Mouse (Mus musculus) spleen, adult 2 months (tissue): Measurements from ENCODE around the gene Rps3. TPM values are rescaled to one million over a fixed set of nuclear protein-coding genes. Genes with fewer than 3 reads are reported as not detected.

Source experiments
- DNase-seq, 2 experiments: peaks; one replicate each; pipeline versions ENCODE4 v3.0.0 to v3.0.0-alpha.2; 2012 to 2021; ENCODE audit warnings: low spot score in 2 of 2, low read depth in 1 of 2
- H3K27ac ChIP-seq: fragments of 200-500 bp; 2 replicates; pipeline ENCODE4 v1.5.1; 2012; ENCODE audit warnings: low read length, inconsistent platforms; ENCODE audit not compliant: insufficient read depth
- H3K27me3 ChIP-seq: fragments of 200-500 bp; 2 replicates; pipeline ENCODE4 v1.6.1; 2012; ENCODE audit warnings: mild to moderate bottlenecking, moderate library complexity, low read length, inconsistent platforms; ENCODE audit not compliant: control insufficient read depth, insufficient read depth
- H3K36me3 ChIP-seq: fragments of 200-500 bp; 2 replicates; pipeline ENCODE4 v1.6.1; 2012; ENCODE audit warnings: mild to moderate bottlenecking, low read length, inconsistent platforms; ENCODE audit not compliant: control insufficient read depth, insufficient read depth
- H3K4me1 ChIP-seq: fragments of 200-500 bp; 2 replicates; pipeline ENCODE4 v1.6.1; 2011; ENCODE audit warnings: inconsistent platforms; ENCODE audit not compliant: control insufficient read depth, insufficient read depth, insufficient read length
- H3K4me3 ChIP-seq: fragments of 200-500 bp; 2 replicates; pipeline ENCODE4 v1.5.1; 2011; ENCODE audit warnings: mild to moderate bottlenecking, inconsistent platforms; ENCODE audit not compliant: insufficient read depth, insufficient read length; ENCODE audit errors: extremely low read depth
- CTCF ChIP-seq: fragments of 200-500 bp; IDR thresholded peaks from 2 replicates; pipeline ENCODE4 v1.5.1; 2011; ENCODE audit warnings: mild to moderate bottlenecking, inconsistent platforms; ENCODE audit not compliant: insufficient read depth, insufficient read length, insufficient replicate concordance; ENCODE audit errors: extremely low read depth
- POLR2A ChIP-seq: fragments of 200-500 bp; IDR thresholded peaks from 2 replicates; pipeline ENCODE4 v1.6.1; 2011; ENCODE audit warnings: low read depth, low read length, inconsistent platforms
- WGBS: fragments of 180-500 bp; shearing (Covaris S2); methylation state at CpG from one replicate; pipeline ENCODE4 v1.1.7; 2018; 5-methylcytosine and 5-hydroxymethylcytosine counted together
- polyA plus RNA-seq: library from polyadenylated mRNA; depleted of rRNA; stranded (reverse); fragments of >200 nt; gene quantifications from 2 replicates; pipeline ENCODE4 v1.2.3, GENCODE M21; 2012

The Rps3 gene
- polyA plus RNA-seq, 1 experiment = 363 TPM

DNA sequence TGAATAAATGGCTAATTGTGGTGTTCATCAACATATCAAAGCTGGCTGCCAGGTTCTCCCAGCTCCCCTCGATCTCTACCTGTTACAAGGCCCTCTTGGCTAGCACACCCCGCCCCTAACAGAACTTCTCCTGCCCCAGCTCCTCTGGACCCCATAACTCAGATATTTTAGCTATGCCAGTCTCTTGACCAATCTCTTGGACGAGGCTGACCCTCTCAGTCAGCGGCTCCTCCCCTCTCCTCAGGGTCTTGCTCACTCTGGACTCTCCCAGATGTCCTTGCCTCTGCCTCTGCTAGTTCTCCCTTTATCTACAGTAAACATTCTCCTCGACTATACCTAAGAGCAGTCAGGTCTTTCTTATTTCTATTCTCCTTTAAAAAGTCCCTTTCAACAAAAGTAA, 17.1 kb upstream of the Rps3 start:
- Histone ChIP-seq H3K4me1 (no peaks in the 10 kb centered on the region), H3K36me3 (no peaks in the 10 kb centered on the region), H3K27me3 (no peaks in the 10 kb centered on the region), H3K27ac (peak overlapping the region; percentile 27; the same call in 1 of the 2 replicates), H3K4me3 (no peak overlapping the region)
- no peak for TF ChIP-seq POLR2A
- TF ChIP-seq CTCF = no peak
- no peak for DNase-seq
- WGBS = 72% methylated on average over 5 of the region's 5 CpGs

DNA sequence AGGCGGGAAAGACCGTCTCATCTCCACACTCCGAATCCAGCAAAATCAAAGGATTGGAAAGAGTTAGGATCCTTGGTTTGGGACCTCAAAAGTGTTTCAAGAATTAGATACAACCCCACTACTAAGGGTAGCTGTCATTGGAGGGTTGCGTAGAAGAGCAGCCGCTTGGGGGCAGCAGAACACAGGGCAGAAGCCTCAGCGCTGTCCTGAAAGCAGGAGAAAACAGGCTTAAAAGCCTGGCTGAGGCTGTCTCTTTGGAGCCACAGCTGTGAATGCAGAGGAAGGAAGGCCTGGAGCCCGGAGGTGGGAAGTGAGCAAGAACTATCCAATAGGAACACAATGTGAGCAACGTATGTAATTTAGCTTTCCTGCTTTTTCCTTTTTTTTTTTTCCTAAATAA, 16.7 kb upstream of the Rps3 start:
- peak; percentile 29 to 73 for DNase-seq
- TF ChIP-seq CTCF = peak; percentile 97
- no peak for TF ChIP-seq POLR2A
- no peaks in the 10 kb centered on the region for H3K4me1 ChIP-seq
- H3K27ac ChIP-seq = no peak overlapping the region
- no peak overlapping the region for H3K4me3 ChIP-seq
- no peaks in the 10 kb centered on the region for H3K27me3 ChIP-seq
- 9% methylated on average over 8 of the region's 8 CpGs for WGBS
- no peaks in the 10 kb centered on the region for H3K36me3 ChIP-seq

DNA sequence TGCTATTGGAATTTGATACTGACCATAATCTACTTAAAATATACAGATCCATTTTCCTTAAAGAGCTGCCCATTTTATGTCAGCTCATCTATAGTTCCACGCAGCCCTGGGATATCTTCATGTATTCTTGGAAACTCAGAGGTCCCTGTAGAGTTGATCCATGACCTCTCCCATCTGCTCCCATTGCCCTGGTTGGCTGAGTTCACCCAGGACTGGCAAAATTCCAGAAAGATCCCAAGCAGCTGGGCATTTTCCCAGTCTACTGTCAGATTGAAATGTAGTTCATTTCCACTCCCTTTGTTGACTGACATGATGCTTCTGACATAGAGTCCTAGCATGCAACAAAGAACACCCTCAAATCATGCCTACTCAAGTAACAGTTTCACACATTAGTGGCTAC, 15.6 kb upstream of the Rps3 start:
- no peaks in the 10 kb centered on the region for H3K36me3 ChIP-seq
- no peaks in the 10 kb centered on the region for H3K4me1 ChIP-seq
- 88% methylated on average over 1 of the region's 1 CpGs for WGBS
- no peak for DNase-seq
- no peak overlapping the region for H3K4me3 ChIP-seq
- H3K27ac ChIP-seq = no peak overlapping the region
- H3K27me3 ChIP-seq = no peaks in the 10 kb centered on the region
- TF ChIP-seq POLR2A (no peak), CTCF (no peak)

DNA sequence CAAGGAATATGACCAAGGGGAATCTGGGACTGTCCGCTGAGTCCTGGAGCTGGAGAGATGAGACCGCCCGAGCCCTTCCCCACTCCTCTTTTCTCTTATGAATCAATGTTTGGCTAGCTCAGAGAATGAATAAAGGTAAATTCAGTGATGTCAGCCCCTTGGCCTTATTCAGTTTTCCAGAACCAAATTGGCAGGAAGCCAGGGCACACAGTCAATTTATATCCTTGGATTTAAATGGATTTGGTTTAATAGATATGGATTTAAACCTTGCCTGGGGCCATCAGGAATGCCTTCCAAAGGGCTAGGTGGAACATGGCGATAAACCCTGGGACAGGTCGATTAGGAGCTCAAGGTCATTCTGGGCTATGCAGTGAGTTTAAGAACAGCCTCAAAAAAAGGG, 6.2 kb upstream of the Rps3 start:
- Histone ChIP-seq H3K36me3 (no peaks in the 10 kb centered on the region), H3K4me1 (no peaks in the 10 kb centered on the region), H3K4me3 (no peak overlapping the region), H3K27ac (no peak overlapping the region), H3K27me3 (no peaks in the 10 kb centered on the region)
- no peak for TF ChIP-seq POLR2A
- TF ChIP-seq CTCF = no peak
- 91% methylated on average over 5 of the region's 5 CpGs for WGBS
- no peak for DNase-seq

DNA sequence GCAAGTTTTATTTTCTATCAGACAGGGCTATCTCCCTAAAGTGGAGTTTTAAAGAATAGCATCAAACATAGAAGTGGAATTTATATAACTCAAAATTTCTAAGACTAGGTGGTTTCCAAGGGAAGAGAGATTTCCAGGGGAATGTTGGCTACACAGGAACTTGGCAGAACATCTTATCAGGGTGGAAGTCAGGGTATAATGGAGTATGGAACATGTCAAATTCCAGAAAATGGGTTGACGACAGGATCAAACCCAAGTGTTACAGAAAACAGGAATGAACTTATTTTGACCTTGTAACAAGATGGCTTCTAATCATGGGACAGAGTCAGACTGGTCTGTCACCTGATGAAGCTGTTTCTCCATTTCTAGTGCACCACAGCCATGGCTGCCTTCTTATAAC, 1.1 kb upstream of the Rps3 start:
- WGBS = 95% methylated on average over 1 of the region's 1 CpGs
- H3K4me1 ChIP-seq = no peaks in the 10 kb centered on the region; the same call in 1 of the 2 replicates
- H3K36me3 ChIP-seq = peaks cover 23% of the 10 kb centered on the region
- DNase-seq = no peak
- no peak overlapping the region for H3K27ac ChIP-seq
- no peak overlapping the region for H3K4me3 ChIP-seq
- H3K27me3 ChIP-seq = no peaks in the 10 kb centered on the region
- TF ChIP-seq CTCF = no peak
- no peak for TF ChIP-seq POLR2A

DNA sequence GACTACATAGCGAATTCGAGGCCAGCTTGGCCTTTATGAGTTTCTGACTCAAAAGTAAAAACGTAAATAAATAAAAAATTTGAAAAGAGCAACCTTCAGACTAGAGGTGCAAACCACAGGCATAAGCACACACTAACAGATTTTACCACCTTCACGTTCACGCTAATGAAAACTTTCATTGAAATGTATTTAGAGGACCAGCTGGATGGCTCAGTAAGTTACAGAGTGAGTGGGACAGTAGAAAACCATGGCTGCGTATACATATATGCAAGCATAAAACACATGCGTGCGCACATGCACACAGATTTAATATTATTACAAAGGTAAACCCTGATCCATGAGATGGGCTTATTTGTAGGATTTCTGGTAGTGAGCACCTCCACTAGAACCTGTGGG, 384 bp upstream of the Rps3 start:
- 46% methylated on average over 8 of the region's 8 CpGs for WGBS
- peaks cover 27% of the 10 kb centered on the region for H3K36me3 ChIP-seq
- H3K4me3 ChIP-seq = no peak overlapping the region
- TF ChIP-seq POLR2A = no peak
- TF ChIP-seq CTCF = no peak
- no peak overlapping the region for H3K27ac ChIP-seq
- H3K27me3 ChIP-seq = no peaks in the 10 kb centered on the region
- H3K4me1 ChIP-seq = no peaks in the 10 kb centered on the region; the same call in 1 of the 2 replicates
- DNase-seq = no peak

DNA sequence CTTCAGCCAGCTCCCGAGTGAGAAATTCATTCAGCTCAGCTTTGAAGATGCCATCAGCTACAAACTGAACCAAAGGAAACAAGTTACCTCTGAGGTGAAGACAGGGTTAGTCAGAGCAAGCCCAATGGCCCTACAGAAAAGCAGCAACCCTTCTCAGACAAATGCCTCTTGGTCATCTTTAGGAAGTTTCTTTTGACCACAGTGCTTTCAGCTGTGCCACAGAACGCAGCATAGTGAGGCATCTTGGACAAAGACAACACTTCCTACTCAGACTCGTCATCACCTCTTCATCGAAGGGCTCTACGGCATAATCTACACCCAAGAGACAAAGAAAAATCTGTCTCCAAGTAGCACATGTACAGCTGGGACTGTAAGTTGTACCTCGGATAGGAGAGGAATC, 901 bp downstream of the Rps3 start:
- H3K27me3 ChIP-seq = no peaks in the 10 kb centered on the region

DNA sequence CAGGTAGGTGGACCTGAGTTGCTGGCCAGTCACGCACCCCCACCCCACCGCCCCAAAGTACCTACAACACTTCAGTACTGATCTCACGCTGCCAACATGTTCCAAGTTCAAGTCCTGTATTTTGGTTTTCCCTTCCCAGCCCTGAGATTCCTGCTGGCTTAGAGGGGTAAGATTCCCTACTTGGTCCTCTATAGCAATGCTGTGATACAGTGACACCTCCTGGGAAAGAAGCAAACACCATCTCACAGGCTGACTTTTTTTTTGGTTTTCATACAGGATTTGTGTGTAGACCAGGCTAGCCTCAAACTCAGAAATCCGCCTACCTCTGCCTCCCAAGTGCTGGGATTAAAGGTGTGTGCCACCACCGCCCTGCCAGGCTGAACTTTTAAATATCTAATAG, 6.3 kb downstream of the Rps3 start:
- TF ChIP-seq POLR2A (no peak), CTCF (no peak)
- 94% methylated on average over 5 of the region's 5 CpGs for WGBS
- H3K36me3 ChIP-seq = peaks cover 46% of the 10 kb centered on the region
- no peak overlapping the region for H3K27ac ChIP-seq
- H3K4me1 ChIP-seq = no peaks in the 10 kb centered on the region; the same call in 1 of the 2 replicates
- no peak overlapping the region for H3K4me3 ChIP-seq
- H3K27me3 ChIP-seq = no peaks in the 10 kb centered on the region
- no peak for DNase-seq

More for the DNA sequence above, 901 bp downstream of the Rps3 start:
- peak overlapping the region; percentile 71 for H3K4me3 ChIP-seq
- peak overlapping the region; percentile 72; the same call in 1 of the 2 replicates for H3K27ac ChIP-seq
- TF ChIP-seq CTCF = no peak
- no peak for TF ChIP-seq POLR2A
- DNase-seq = no peak
- under 1% methylated on average over 6 of the region's 6 CpGs for WGBS
- no peaks in the 10 kb centered on the region; the same call in 1 of the 2 replicates for H3K4me1 ChIP-seq
- peaks cover 32% of the 10 kb centered on the region for H3K36me3 ChIP-seq
